Mouse (Mus musculus): Measurements from ENCODE around the gene Lemd1.
"Not testable (repeated sequence)": the region's sequence is repeated elsewhere in the genome, so short reads cannot be mapped to it uniquely, and the experiment has no call there.

Lemd1 gene

DNA sequence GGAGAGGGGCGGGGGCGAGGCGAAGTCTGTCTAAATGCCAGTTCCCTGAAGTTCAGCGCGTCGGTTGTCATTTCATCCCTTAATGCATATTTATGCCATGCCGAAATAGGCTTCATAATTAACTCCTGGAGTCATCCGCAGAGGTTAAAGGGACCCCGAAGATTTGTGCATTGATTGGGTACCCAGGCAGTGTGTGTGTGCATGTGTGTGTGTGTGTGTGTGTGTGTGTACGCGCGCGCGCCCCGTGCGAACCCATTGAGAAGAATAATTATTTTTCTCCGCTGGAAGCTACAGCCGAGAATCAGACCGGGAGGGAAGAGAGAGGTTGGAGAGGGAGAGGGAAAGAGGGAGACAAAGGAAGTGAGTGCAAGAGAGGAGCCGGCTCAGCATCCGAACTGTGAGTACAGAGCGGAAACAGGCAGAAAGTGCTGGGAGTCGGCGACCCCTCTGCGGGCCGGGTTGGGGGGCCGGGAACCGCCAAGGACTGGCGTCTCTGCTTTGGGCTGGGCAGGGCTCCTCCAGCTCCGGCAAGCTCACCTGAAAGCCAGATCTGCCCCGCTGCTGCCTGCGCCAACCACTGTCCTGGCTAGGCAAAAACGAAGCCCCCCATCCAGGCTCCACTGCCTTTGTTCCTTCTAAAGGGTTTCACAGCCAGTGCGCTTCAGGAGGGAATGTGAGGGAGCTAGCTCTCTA is at the start of gene Lemd1, which contains the start of gene AC124108.1:
Gene Lemd1, plus strand, starts transcription at position 339 of the 693 bp plus-strand sequence.
Gene AC124108.1, plus strand, starts transcription at position 365 of the 693 bp plus-strand sequence.
- no peak for DNase-seq (ENCODE audit: low read depth, low spot score)

DNA sequence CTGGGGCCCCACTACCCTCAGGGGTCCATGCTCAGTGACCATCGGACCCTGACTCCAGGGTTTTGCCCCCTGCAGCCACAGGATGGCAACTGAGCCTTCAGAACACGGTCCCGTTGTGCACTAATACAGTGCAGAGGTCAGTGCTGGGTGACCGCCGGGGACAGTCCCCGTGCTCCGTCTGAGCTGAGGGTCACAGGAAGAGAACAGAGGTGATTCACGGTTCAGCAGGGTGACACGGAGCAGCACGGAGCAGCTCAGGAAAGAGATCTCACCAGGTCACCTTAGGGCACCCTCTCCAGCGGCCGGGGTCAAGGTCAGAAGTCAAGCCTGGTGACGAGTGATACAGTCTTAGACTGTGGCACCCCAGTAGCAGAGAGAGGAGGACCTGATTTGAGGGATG is 49.5 kb upstream of the Lemd1 start:
- no peak for DNase-seq (ENCODE audit: low read depth, low spot score)

- DNase-seq (ENCODE audit: low read depth, low spot score) = no peak
Observed at GRCm38 (mm10) chr1:132143079-132143478, 48.2 kb upstream of the Lemd1 start.

DNA sequence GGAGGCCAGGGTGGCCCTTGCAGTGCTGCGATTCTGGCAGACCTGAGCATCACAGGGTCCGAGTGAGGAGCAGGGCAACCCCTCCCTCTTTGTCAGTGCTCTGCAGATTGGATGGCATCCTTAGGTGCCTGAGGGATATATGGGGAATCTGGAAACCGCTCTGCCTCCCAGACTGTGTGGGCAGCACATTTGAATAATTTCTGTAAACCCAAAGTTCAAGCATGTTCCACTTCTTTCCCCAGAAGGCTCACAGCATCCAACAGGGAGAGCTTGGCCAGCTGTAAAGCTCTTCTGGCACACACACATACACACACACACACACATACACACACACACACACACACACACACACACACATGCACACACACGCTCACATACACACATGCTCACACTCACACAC is 47.5 kb upstream of the Lemd1 start:
- no peak for DNase-seq (ENCODE audit: low read depth, low spot score)

DNA sequence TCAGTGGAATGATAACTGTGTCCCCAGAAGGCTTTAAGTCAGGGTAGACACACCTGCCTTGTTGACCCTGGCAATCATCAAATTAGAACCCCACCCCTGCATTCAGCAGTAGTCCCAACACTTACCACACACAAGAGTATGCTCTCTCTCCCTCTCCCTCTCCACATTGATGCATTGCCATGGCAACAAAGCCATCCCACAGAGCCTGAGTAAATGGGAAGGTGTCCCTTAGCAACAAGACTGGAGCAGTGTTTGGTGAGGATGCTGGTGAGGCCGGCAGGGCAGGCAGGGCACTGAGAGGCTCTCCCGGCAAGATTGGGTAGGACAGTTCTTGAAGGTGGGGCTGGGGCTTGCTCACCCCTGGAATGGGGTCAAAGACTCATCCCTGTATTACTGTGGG is 47.0 kb upstream of the Lemd1 start:
- DNase-seq (ENCODE audit: low read depth, low spot score) = no peak

DNA sequence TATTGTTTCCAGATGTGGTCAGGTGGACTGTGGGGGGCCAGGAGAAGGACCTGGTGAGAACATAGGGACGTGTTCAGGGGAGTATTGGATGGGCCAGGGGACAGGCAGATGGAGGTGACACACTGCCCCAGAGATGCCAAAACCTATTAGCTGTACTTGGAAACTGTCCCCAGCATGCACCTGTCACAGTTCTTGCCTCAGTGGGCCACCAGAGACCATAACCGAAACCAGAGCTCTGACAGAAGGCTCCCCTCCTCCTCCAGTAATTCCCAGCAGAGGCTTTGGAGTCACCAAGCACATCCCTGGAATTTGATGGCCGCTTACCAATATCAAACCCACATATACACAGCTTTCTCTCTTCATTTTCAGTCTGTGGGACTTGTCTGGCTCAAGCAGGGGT is 46.4 kb upstream of the Lemd1 start:
- DNase-seq (ENCODE audit: low read depth, low spot score) = no peak

- no peak for DNase-seq (ENCODE audit: low read depth, low spot score)
Observed at GRCm38 (mm10) chr1:132145973-132146685, 45.1 kb upstream of the Lemd1 start.

DNA sequence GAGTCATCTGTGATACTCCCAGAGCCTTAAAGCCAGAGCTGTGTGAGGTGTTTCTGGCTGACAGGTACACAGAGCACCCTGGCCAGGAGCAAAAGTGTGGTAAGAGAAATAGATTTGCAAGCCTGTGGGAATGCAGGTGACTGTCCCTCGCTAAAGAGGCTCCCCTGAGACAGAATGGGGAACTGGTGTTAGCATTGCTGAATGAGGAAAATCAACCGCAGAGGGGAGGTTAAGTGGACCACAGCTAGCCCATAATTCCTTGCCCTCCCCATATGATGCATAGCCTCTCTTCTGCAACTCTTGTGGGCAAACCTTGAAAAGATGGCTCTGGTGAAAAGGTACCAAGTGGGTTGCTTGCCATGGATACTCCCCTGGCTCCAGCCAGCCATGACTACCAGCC is 41.8 kb upstream of the Lemd1 start:
- no peak for DNase-seq (ENCODE audit: low read depth, low spot score)

DNA sequence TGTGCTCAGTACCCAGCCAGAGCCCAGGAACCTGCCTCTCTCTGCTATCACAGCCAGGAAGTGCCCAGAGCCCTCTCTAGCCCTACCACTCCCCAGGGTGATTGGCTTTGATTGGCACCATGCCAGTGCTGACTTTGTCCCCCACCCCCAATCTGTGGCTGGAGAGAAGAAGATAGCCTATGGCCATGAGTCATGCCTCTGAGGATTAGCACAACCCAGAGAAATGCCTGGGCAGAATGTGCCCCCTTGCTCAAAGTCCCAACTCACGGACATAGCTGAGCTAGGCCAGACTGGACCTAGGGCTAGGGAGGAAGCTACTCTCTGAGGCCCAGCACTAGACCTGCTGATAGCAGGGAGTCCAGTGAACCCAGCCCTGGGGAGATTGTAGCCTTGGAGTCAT is 41.1 kb upstream of the Lemd1 start:
- no peak for DNase-seq (ENCODE audit: low read depth, low spot score)

- no peak for DNase-seq (ENCODE audit: low read depth, low spot score)
Observed at GRCm38 (mm10) chr1:132150817-132151601, 40.2 kb upstream of the Lemd1 start.

- DNase-seq (ENCODE audit: low read depth, low spot score) = no peak
Observed at GRCm38 (mm10) chr1:132151908-132152307, 39.3 kb upstream of the Lemd1 start.

- no peak for DNase-seq (ENCODE audit: low read depth, low spot score)
Observed at GRCm38 (mm10) chr1:132153086-132153690, 38.0 kb upstream of the Lemd1 start.

- DNase-seq (ENCODE audit: low read depth, low spot score) = no peak
Observed at GRCm38 (mm10) chr1:132153691-132154090, 37.5 kb upstream of the Lemd1 start.

DNA sequence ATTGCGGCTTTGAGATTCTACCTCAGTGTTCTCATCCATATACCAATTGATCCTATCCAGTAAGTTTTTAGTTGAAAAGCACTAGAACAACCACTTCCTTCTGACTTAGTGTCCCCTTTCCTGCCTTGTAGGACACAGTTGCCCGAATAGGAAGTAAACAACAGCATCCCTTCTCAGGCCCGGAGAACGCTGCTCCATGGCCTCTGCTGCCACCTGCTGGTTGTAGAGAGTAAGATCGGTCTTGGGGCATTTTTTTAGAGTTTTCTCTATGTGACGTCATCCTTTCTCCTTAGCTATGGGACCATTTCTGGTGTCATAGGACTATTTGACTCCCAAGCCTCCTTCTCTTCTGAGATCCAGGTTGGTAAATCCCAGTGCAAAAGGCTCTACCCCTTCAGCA is 35.5 kb upstream of the Lemd1 start:
- peak; percentile 71 for DNase-seq (ENCODE audit: low read depth, low spot score)

DNA sequence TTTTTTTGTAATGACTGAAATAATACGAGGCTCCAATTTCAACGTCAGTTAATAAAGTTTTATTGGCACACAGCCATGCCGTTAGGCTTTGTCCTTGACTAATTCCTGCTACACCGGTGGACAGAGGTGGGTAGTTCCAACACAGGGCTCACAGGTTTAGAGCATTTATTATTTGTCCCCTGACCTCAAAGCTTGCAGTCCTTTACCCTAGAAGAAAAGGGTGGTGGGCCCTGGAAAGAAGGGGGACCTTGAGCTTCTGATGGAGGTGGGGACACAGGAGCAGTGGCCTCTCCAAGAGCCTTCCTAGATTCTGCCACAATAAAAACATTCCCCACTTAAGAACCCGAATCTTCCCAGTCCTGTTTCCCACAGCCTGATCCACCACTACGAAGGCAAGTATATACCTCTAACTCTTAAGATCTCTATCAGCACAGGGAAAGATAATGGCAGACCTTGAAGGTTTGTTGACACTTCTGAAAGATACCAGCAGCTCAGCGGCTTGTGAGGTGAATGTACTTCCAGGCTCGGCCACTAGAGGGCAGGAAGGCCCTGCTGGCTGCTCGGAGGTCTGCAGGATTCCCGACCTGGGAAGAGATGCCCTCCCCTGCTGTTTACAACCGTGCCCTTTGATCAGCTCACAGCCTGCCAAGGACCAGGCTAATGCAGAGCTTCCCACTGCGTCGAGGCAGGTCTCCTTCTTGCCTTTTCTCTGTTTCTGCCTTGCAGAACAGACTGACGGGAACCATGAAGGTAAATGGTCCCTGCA is 34.0 kb upstream of the Lemd1 start:
- peak; percentile 77 for DNase-seq (ENCODE audit: low read depth, low spot score)

- DNase-seq (ENCODE audit: low read depth, low spot score) = no peak
Observed at GRCm38 (mm10) chr1:132157808-132158207, 33.4 kb upstream of the Lemd1 start.

GRCm38 (mm10) chr1:132158741-132159140 is 32.5 kb upstream of the Lemd1 start:
- no peak for DNase-seq (ENCODE audit: low read depth, low spot score)

DNA sequence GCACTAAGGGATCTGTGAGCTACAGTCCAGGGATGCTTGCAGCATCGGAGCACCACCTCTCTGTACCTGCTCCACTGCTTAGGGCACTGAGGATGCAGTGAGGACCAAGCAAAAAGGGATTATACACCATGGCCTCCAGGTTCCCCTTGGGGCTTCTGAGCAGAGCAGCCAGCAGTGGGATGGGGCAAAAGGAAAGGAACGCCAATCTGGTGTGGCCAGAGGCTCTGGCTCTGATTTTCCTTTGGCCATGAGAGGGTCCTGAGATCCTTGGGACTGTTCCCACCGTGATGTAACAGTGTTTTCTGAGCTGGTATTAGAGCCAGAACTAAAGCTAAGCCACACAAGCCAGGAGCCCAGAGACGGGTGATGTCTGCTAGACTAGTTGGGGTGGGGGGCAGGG is 31.6 kb upstream of the Lemd1 start:
- no peak for DNase-seq (ENCODE audit: low read depth, low spot score)

DNA sequence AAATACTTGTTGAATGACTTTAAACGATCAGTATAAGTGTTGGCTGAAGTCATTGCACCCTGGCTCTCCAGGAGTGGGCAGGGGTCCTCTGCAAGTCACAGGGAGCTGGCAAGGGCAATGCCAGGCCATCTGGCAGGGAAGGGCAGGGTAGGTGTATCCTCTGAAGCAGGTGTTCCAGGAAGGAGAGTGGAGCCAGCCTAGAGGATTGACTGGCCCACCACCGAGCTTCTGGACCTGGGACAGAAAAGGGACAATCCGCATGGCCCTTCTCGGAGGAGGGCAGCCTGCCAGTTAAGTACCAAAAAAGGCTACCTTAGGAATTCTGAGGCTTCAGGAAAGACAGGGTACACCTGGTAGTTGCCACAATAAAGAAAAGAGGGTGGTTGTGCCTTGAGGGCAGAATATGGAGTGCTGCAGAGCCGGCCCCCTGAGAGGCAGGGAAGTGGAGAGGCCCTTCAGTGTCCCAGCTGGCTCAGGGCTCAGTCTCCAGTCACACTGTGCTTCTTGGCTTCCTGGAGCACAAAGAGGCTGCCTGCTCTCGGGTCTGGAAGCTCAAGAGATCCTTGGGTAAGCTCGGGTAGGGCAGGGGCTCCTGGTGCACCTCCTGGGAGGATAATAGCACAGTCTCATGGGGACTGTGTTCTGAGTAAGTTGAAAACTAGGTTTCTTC is 29.9 kb upstream of the Lemd1 start:
- no peak for DNase-seq (ENCODE audit: low read depth, low spot score)

DNA sequence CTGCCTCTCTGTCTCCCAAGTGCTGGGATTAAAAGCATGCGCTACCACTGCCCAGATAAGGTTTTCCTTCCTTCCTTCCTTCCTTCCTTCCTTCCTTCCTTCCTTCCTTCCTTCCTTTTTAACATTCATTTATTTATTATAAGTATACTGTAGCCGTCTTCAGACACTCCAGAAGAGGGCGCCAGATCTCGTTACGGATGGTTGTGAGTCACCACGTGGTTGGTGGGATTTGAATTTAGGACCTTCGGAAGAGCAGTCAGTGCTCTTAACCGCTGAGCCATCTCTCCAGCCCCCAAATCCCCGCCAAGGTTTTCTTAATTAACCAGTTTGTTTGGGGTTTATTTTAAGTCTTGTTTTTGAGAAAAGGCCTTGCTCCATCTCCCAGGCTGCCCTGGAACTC is 28.6 kb upstream of the Lemd1 start:
- DNase-seq (ENCODE audit: low read depth, low spot score) = not testable (repeated sequence)
